Mouse (Mus musculus) hindbrain, embryonic 15.5 days (tissue): ENCODE results near the gene Hyou1. TPM values are rescaled to one million over a fixed set of nuclear protein-coding genes. Genes with fewer than 3 reads are reported as not detected.

Source experiments
- ATAC-seq: fragments of 200-750 bp; cut with Nextera tagmentation; 2 replicates; pipeline ENCODE4 v1.8.0; 2017; ENCODE audit warnings: low read depth, moderate number of reproducible peaks, moderate TSS enrichment; ENCODE audit not compliant: low FRiP score
- H3K27ac ChIP-seq: fragments of 300-500 bp; sonication (generic); replicated peaks from 2 replicates; pipeline ENCODE4 v1.5.1; 2015; ENCODE audit warnings: mild to moderate bottlenecking, inconsistent platforms
- H3K27me3 ChIP-seq: fragments of 300-500 bp; sonication (generic); 2 replicates; pipeline ENCODE4 v1.6.1; 2015; ENCODE audit warnings: control low read depth, inconsistent platforms
- H3K36me3 ChIP-seq: fragments of 300-500 bp; sonication (generic); 2 replicates; pipeline ENCODE4 v1.6.1; 2015; ENCODE audit warnings: control low read depth, inconsistent platforms
- H3K4me1 ChIP-seq: fragments of 300-500 bp; sonication (generic); replicated peaks from 2 replicates; pipeline ENCODE4 v1.6.1; 2015; ENCODE audit warnings: control low read depth, inconsistent platforms
- H3K4me2 ChIP-seq: fragments of 300-500 bp; sonication (generic); 2 replicates; pipeline ENCODE4 v1.6.1; 2015; ENCODE audit warnings: moderate library complexity, mild to moderate bottlenecking, inconsistent platforms
- H3K4me3 ChIP-seq: fragments of 300-500 bp; sonication (generic); 2 replicates; pipeline ENCODE4 v1.5.1; 2015; ENCODE audit warnings: mild to moderate bottlenecking, inconsistent platforms
- H3K9ac ChIP-seq: fragments of 300-500 bp; sonication (generic); 2 replicates; pipeline ENCODE4 v1.6.1; 2015; ENCODE audit warnings: inconsistent platforms
- H3K9me3 ChIP-seq: fragments of 300-500 bp; sonication (generic); 2 replicates; pipeline ENCODE4 v1.6.1; 2016; ENCODE audit warnings: control low read depth, inconsistent platforms
- WGBS: fragments of 180-500 bp; shearing (Covaris S2); methylation state at CpG from one replicate; pipeline ENCODE4 v1.1.7; 2015; 5-methylcytosine and 5-hydroxymethylcytosine counted together
- microRNA-seq: library from miRNA; unstranded; fragments of <30 nt; microRNA quantifications from one replicate; pipeline ENCODE4, GENCODE M21; 2016
- polyA plus RNA-seq: library from polyadenylated mRNA; unstranded; fragments of >200 nt; fragmentation: Nextera tagmentation; extraction: Ambion mirVana; gene quantifications from 2 replicates; pipeline ENCODE4 v1.2.1, GENCODE M21; 2015

The Hyou1 gene
- polyA plus RNA-seq, 1 experiment from 2014 or later: 27.6 TPM

DNA sequence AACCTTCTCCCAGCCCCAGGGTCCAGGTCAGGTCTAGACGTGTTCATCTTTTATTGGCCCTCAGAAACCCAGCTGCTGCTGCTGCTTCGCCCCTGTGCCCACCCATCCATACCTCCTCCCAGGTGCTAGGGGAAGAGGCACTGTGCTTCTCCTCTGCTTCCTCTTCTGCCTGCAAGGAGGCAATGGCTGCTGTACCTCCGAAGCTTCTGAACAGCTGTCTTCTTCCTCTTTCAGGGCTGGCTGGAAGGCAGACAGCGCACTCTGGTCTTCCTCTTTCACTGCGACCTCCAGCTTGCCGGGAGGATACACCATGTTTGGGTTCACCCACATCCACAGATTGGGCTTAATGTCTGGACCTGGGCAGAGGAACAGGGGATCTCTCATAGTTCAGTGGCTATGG lies 56.5 kb downstream of the Hyou1 start:
- no peaks in the 10 kb centered on the region for H3K36me3 ChIP-seq
- H3K9ac ChIP-seq: no peak overlapping the region
- 84% methylated on average over 6 of the region's 6 CpGs for WGBS
- no peaks in the 10 kb centered on the region for H3K4me1 ChIP-seq
- no peak overlapping the region for H3K4me3 ChIP-seq
- no peak overlapping the region for H3K4me2 ChIP-seq
- H3K27ac ChIP-seq: no peak overlapping the region
- ATAC-seq: no peak
- no peaks in the 10 kb centered on the region for H3K9me3 ChIP-seq
- no peaks in the 10 kb centered on the region for H3K27me3 ChIP-seq

DNA sequence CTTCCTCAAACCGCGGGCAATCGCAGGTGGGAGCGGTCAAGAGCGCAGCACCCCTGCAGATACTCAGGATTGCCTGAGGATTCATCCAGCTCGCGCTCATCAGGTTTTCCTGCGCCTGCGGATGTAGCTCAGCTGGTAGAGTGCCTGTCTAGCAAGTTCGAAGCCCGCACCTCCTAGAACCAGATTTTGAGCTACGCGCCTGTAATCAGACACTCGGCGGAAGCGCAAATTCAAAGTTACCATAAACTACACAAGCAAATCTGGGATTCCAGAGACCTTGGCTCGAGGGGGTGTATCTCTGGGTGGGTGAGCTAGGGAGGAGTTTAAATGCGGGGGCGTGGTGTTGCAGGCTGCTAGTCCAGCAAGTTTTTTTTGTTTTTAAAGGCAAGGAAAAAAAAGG lies 61.7 kb downstream of the Hyou1 start, which contains the start of gene Foxr1:
TSS of gene Foxr1 (minus strand) at position 176 of the 400 bp plus-strand sequence.
- H3K9ac ChIP-seq: no peak within 1 kb of the TSS
- no peak within 1 kb of the TSS for H3K4me2 ChIP-seq
- no peak within 1 kb of the TSS for H3K27ac ChIP-seq
- 77% methylated on average over 19 of the region's 19 CpGs for WGBS
- ATAC-seq: no peak
- no peaks in the 10 kb centered on the region for H3K4me1 ChIP-seq
- H3K9me3 ChIP-seq: no peaks in the 10 kb centered on the region
- no peaks in the 10 kb centered on the region for H3K27me3 ChIP-seq
- H3K4me3 ChIP-seq: no peak within 1 kb of the TSS
- no peaks in the 10 kb centered on the region for H3K36me3 ChIP-seq

Small RNAs within 50 kb of the gene (microRNA-seq; reads per million reads assigned to microRNA genes)
- gene Gm44335 (not detected), gene Mir7085 (not detected)

Other genes starting within 250 kb of the Hyou1 start
- 11.3 and 13.7 TPM in 2 replicates for gene Mcam, start 245.0 kb upstream of the Hyou1 start, polyA plus RNA-seq
- 20.3 and 22.5 TPM in 2 replicates for gene Cbl, start 145.4 kb upstream of the Hyou1 start, polyA plus RNA-seq
- not detected in 2 replicates for gene Ccdc153, start 138.8 kb upstream of the Hyou1 start, polyA plus RNA-seq
- gene Pdzd3, start 128.0 kb upstream of the Hyou1 start, polyA plus RNA-seq: 0.39 and 0.87 TPM in 2 replicates
- gene Nlrx1, start 110.9 kb upstream of the Hyou1 start, polyA plus RNA-seq: 4.1 and 5.9 TPM in 2 replicates
- gene Abcg4, start 90.9 kb upstream of the Hyou1 start, polyA plus RNA-seq: 28.7 and 32.1 TPM in 2 replicates
- gene Hinfp, start 73.8 kb upstream of the Hyou1 start, polyA plus RNA-seq: 25.7 and 28.8 TPM in 2 replicates
- 28.7 and 29.3 TPM in 2 replicates for gene C2cd2l, start 59.2 kb upstream of the Hyou1 start, polyA plus RNA-seq
- gene Dpagt1, start 53.5 kb upstream of the Hyou1 start, polyA plus RNA-seq: 37.5 and 38.7 TPM in 2 replicates
- gene H2afx, start 44.8 kb upstream of the Hyou1 start, polyA plus RNA-seq: 133 and 149 TPM in 2 replicates
- 64.8 and 64.9 TPM in 2 replicates for gene Hmbs, start 35.3 kb upstream of the Hyou1 start, polyA plus RNA-seq
- gene Vps11, start 17.8 kb upstream of the Hyou1 start, polyA plus RNA-seq: 40.3 and 45.0 TPM in 2 replicates
- gene Slc37a4, start 17.4 kb downstream of the Hyou1 start, polyA plus RNA-seq: 50.2 and 56.3 TPM in 2 replicates
- gene Rps25, start 27.6 kb downstream of the Hyou1 start, polyA plus RNA-seq: 1,001 and 1,147 TPM in 2 replicates
- gene Trappc4, start 28.1 kb downstream of the Hyou1 start, polyA plus RNA-seq: 287 and 295 TPM in 2 replicates
- 32.0 and 34.9 TPM in 2 replicates for gene Ccdc84, start 39.1 kb downstream of the Hyou1 start, polyA plus RNA-seq
- gene Foxr1, start 61.6 kb downstream of the Hyou1 start, polyA plus RNA-seq: not detected in 2 replicates
- gene Upk2, start 75.5 kb downstream of the Hyou1 start, polyA plus RNA-seq: not detected in 2 replicates
- 10.7 and 11.9 TPM in 2 replicates for gene Bcl9l, start 103.3 kb downstream of the Hyou1 start, polyA plus RNA-seq
- 0.09 TPM in 1 of 2 replicates, not detected in the other for gene Cxcr5, start 182.4 kb downstream of the Hyou1 start, polyA plus RNA-seq
- gene Ddx6, start 225.4 kb downstream of the Hyou1 start, polyA plus RNA-seq: 13.6 and 18.5 TPM in 2 replicates